Mouse (Mus musculus) embryonic fibroblast, embryonic 13.5 days (primary cell): ENCODE data around the gene March9.

ENCODE experiments used
- CTCF ChIP-seq: IDR thresholded peaks from 2 replicates; pipeline ENCODE4 v1.5.1; 2011; ENCODE audit warnings: mild to moderate bottlenecking, control low read depth, low read length, moderate library complexity, borderline replicate concordance; ENCODE audit not compliant: insufficient read depth
- POLR2A ChIP-seq: IDR thresholded peaks from 2 replicates; pipeline ENCODE4 v1.6.1; 2011; ENCODE audit warnings: low read depth, mild to moderate bottlenecking, control low read depth, low read length, moderate library complexity

- TF ChIP-seq CTCF, result no peak
- no peak for TF ChIP-seq POLR2A
Observed at GRCm38 (mm10) chr10:127091507-127092396, 31.8 kb upstream of the March9 start.
